Mouse (Mus musculus): Measurements from ENCODE around the gene C1rl. TPM values are rescaled to one million over a fixed set of nuclear protein-coding genes. Genes with fewer than 3 reads are reported as not detected.

C1rl gene
- polyA plus RNA-seq (2012; rRNA removed): 0.64 and 0.89 TPM in 2 replicates

- Histone ChIP-seq H3K27me3 (ENCODE audit: control insufficient read depth, insufficient read depth, low read length) (no peaks in the 10 kb centered on the region), H3K36me3 (ENCODE audit: control insufficient read depth, insufficient read depth, low read length) (no peaks in the 10 kb centered on the region), H3K27ac (ENCODE audit: control insufficient read depth, insufficient read depth, low read depth, low read length) (peak within 1 kb of the TSS; percentile 74), H3K4me1 (ENCODE audit: control insufficient read depth, insufficient read depth, low read length) (peaks cover 4% of the 10 kb centered on the region), H3K4me3 (ENCODE audit: control insufficient read depth, low read depth, low read length) (no peak within 1 kb of the TSS)
- TF ChIP-seq POLR2A (IDR thresholded peaks at IDR 0.05; ENCODE audit: control insufficient read depth, low read depth, low read length): no peak
- TF ChIP-seq CTCF (IDR thresholded peaks at IDR 0.05; ENCODE audit: control insufficient read depth, insufficient read depth, insufficient replicate concordance, low read depth, low read length): 0 out of 2 replicates have a peak, but pooled peaks have one; percentile 19
These were observed at the start of gene C1rl for GRCm38 (mm10) chr6:124492842-124493561. C1rl (plus strand) TSS chr6:124493113.

- H3K27me3 ChIP-seq (ENCODE audit: control insufficient read depth, insufficient read depth, low read length): no peaks in the 10 kb centered on the region
- peaks cover 8% of the 10 kb centered on the region for H3K4me1 ChIP-seq (ENCODE audit: control insufficient read depth, insufficient read depth, low read length)
- no peak for TF ChIP-seq POLR2A (IDR thresholded peaks at IDR 0.05; ENCODE audit: control insufficient read depth, low read depth, low read length)
- TF ChIP-seq CTCF (IDR thresholded peaks at IDR 0.05; ENCODE audit: control insufficient read depth, insufficient read depth, insufficient replicate concordance, low read depth, low read length): no peak
- H3K4me3 ChIP-seq (ENCODE audit: control insufficient read depth, low read depth, low read length): no peak overlapping the region
- no peaks in the 10 kb centered on the region for H3K36me3 ChIP-seq (ENCODE audit: control insufficient read depth, insufficient read depth, low read length)
- no peak overlapping the region for H3K27ac ChIP-seq (ENCODE audit: control insufficient read depth, insufficient read depth, low read depth, low read length)
These were observed 49.6 kb upstream of the C1rl start for GRCm38 (mm10) chr6:124443338-124443737.

GRCm38 (mm10) chr6:124446024-124446423 is 46.9 kb upstream of the C1rl start:
- no peaks in the 10 kb centered on the region for H3K27me3 ChIP-seq (ENCODE audit: control insufficient read depth, insufficient read depth, low read length)
- no peak overlapping the region for H3K27ac ChIP-seq (ENCODE audit: control insufficient read depth, insufficient read depth, low read depth, low read length)
- no peak overlapping the region for H3K4me3 ChIP-seq (ENCODE audit: control insufficient read depth, low read depth, low read length)
- H3K36me3 ChIP-seq (ENCODE audit: control insufficient read depth, insufficient read depth, low read length): no peaks in the 10 kb centered on the region
- peaks cover 5% of the 10 kb centered on the region for H3K4me1 ChIP-seq (ENCODE audit: control insufficient read depth, insufficient read depth, low read length)
- TF ChIP-seq POLR2A (IDR thresholded peaks at IDR 0.05; ENCODE audit: control insufficient read depth, low read depth, low read length) (no peak), CTCF (IDR thresholded peaks at IDR 0.05; ENCODE audit: control insufficient read depth, insufficient read depth, insufficient replicate concordance, low read depth, low read length) (no peak)

- Histone ChIP-seq H3K36me3 (ENCODE audit: control insufficient read depth, insufficient read depth, low read length) (no peaks in the 10 kb centered on the region), H3K4me1 (ENCODE audit: control insufficient read depth, insufficient read depth, low read length) (peaks cover under 1% of the 10 kb centered on the region), H3K27ac (ENCODE audit: control insufficient read depth, insufficient read depth, low read depth, low read length) (no peak overlapping the region), H3K4me3 (ENCODE audit: control insufficient read depth, low read depth, low read length) (no peak overlapping the region), H3K27me3 (ENCODE audit: control insufficient read depth, insufficient read depth, low read length) (no peaks in the 10 kb centered on the region)
- TF ChIP-seq POLR2A (IDR thresholded peaks at IDR 0.05; ENCODE audit: control insufficient read depth, low read depth, low read length): no peak
- no peak for TF ChIP-seq CTCF (IDR thresholded peaks at IDR 0.05; ENCODE audit: control insufficient read depth, insufficient read depth, insufficient replicate concordance, low read depth, low read length)
These were observed 46.5 kb upstream of the C1rl start for GRCm38 (mm10) chr6:124446459-124446858.

GRCm38 (mm10) chr6:124447356-124447755 is 45.6 kb upstream of the C1rl start:
- no peaks in the 10 kb centered on the region; the same call in 1 of the 2 replicates for H3K4me1 ChIP-seq (ENCODE audit: control insufficient read depth, insufficient read depth, low read length)
- TF ChIP-seq POLR2A (IDR thresholded peaks at IDR 0.05; ENCODE audit: control insufficient read depth, low read depth, low read length) (no peak), CTCF (IDR thresholded peaks at IDR 0.05; ENCODE audit: control insufficient read depth, insufficient read depth, insufficient replicate concordance, low read depth, low read length) (no peak)
- H3K27ac ChIP-seq (ENCODE audit: control insufficient read depth, insufficient read depth, low read depth, low read length): no peak overlapping the region
- H3K36me3 ChIP-seq (ENCODE audit: control insufficient read depth, insufficient read depth, low read length): no peaks in the 10 kb centered on the region
- H3K4me3 ChIP-seq (ENCODE audit: control insufficient read depth, low read depth, low read length): no peak overlapping the region
- H3K27me3 ChIP-seq (ENCODE audit: control insufficient read depth, insufficient read depth, low read length): no peaks in the 10 kb centered on the region

- Histone ChIP-seq H3K36me3 (ENCODE audit: control insufficient read depth, insufficient read depth, low read length) (no peaks in the 10 kb centered on the region), H3K4me3 (ENCODE audit: control insufficient read depth, low read depth, low read length) (no peak overlapping the region), H3K27ac (ENCODE audit: control insufficient read depth, insufficient read depth, low read depth, low read length) (no peak overlapping the region), H3K4me1 (ENCODE audit: control insufficient read depth, insufficient read depth, low read length) (no peaks in the 10 kb centered on the region; the same call in 1 of the 2 replicates), H3K27me3 (ENCODE audit: control insufficient read depth, insufficient read depth, low read length) (no peaks in the 10 kb centered on the region)
- TF ChIP-seq CTCF (IDR thresholded peaks at IDR 0.05; ENCODE audit: control insufficient read depth, insufficient read depth, insufficient replicate concordance, low read depth, low read length): no peak
- no peak for TF ChIP-seq POLR2A (IDR thresholded peaks at IDR 0.05; ENCODE audit: control insufficient read depth, low read depth, low read length)
These were observed 44.6 kb upstream of the C1rl start for GRCm38 (mm10) chr6:124448186-124448852.

GRCm38 (mm10) chr6:124448959-124449667 is 43.8 kb upstream of the C1rl start:
- TF ChIP-seq CTCF (IDR thresholded peaks at IDR 0.05; ENCODE audit: control insufficient read depth, insufficient read depth, insufficient replicate concordance, low read depth, low read length) (no peak), POLR2A (IDR thresholded peaks at IDR 0.05; ENCODE audit: control insufficient read depth, low read depth, low read length) (no peak)
- Histone ChIP-seq H3K27me3 (ENCODE audit: control insufficient read depth, insufficient read depth, low read length) (no peaks in the 10 kb centered on the region), H3K27ac (ENCODE audit: control insufficient read depth, insufficient read depth, low read depth, low read length) (no peak overlapping the region), H3K36me3 (ENCODE audit: control insufficient read depth, insufficient read depth, low read length) (no peaks in the 10 kb centered on the region), H3K4me1 (ENCODE audit: control insufficient read depth, insufficient read depth, low read length) (no peaks in the 10 kb centered on the region; the same call in 1 of the 2 replicates), H3K4me3 (ENCODE audit: control insufficient read depth, low read depth, low read length) (no peak overlapping the region)

All from testis, adult 2 months (tissue).